Mouse (Mus musculus) lung, embryonic 14.5 days (tissue): ENCODE data around the gene Grk2. TPM values are rescaled to one million over a fixed set of nuclear protein-coding genes. Genes with fewer than 3 reads are reported as not detected.
A peak's percentile ranks its signal among the peaks of the same experiment; 100 is the strongest.

Experiments
- ATAC-seq: fragments of 200-750 bp; cut with Nextera tagmentation; 2 replicates; pipeline ENCODE4 v1.8.0; 2017; ENCODE audit warnings: mild to moderate bottlenecking, moderate TSS enrichment, moderate library complexity; ENCODE audit not compliant: insufficient read depth
- DNase-seq: peaks from one replicate; pipeline ENCODE4 v3.0.0-alpha.2; 2015
- H3K27ac ChIP-seq: fragments of 300-500 bp; sonication (generic); 2 replicates; pipeline ENCODE4 v1.5.1; 2014; ENCODE audit warnings: low read depth, mild to moderate bottlenecking, moderate library complexity
- H3K27me3 ChIP-seq: fragments of 300-500 bp; sonication (generic); 2 replicates; pipeline ENCODE4 v1.6.1; 2014; ENCODE audit warnings: low read length, control low read depth; ENCODE audit not compliant: insufficient read depth
- H3K36me3 ChIP-seq: fragments of 300-500 bp; sonication (generic); 2 replicates; pipeline ENCODE4 v1.6.1; 2014; ENCODE audit warnings: control low read depth; ENCODE audit not compliant: insufficient read depth
- H3K4me1 ChIP-seq: fragments of 300-500 bp; sonication (generic); 2 replicates; pipeline ENCODE4 v1.6.1; 2014; ENCODE audit warnings: antibody characterized with exemption, control low read depth; ENCODE audit not compliant: insufficient read depth
- H3K4me2 ChIP-seq: fragments of 300-500 bp; sonication (generic); 2 replicates; pipeline ENCODE4 v1.6.1; 2014; ENCODE audit warnings: mild to moderate bottlenecking
- H3K4me3 ChIP-seq: fragments of 300-500 bp; sonication (generic); 2 replicates; pipeline ENCODE4 v1.5.1; 2014; ENCODE audit warnings: low read depth, low read length
- H3K9ac ChIP-seq: fragments of 300-500 bp; sonication (generic); 2 replicates; pipeline ENCODE4 v1.6.1; 2014
- H3K9me3 ChIP-seq: fragments of 300-500 bp; sonication (generic); 2 replicates; pipeline ENCODE4 v1.6.1; 2016; ENCODE audit warnings: low read depth, low read length, control low read depth
- CTCF ChIP-seq: IDR thresholded peaks from 2 replicates; pipeline ENCODE4 v1.5.1; 2016; ENCODE audit warnings: antibody characterized with exemption, low read depth
- WGBS: fragments of 180-500 bp; shearing (Covaris S2); extraction: QIAGEN DNeasy Blood & Tissue Kit; methylation state at CpG from one replicate; pipeline ENCODE4 v1.1.7; 2014; 5-methylcytosine and 5-hydroxymethylcytosine counted together
- polyA plus RNA-seq: library from polyadenylated mRNA; unstranded; fragments of >200 nt; fragmentation: Nextera tagmentation; extraction: Ambion mirVana; gene quantifications from 2 replicates; pipeline ENCODE4 v1.2.1, GENCODE M21; 2014

Gene Grk2
- polyA plus RNA-seq, 1 experiment from 2014 or later: 23.0 TPM

GRCm38 (mm10) chr19:4290749-4291148 is 15.3 kb downstream of the Grk2 start:
- H3K36me3 ChIP-seq: peaks cover 88% of the 10 kb centered on the region
- H3K4me2 ChIP-seq: no peak overlapping the region
- H3K9me3 ChIP-seq: no peaks in the 10 kb centered on the region
- H3K4me1 ChIP-seq: no peaks in the 10 kb centered on the region
- no peak for TF ChIP-seq CTCF
- WGBS: 69% methylated on average over 15 of the region's 15 CpGs
- ATAC-seq (no peak), DNase-seq (no peak)
- no peak overlapping the region for H3K4me3 ChIP-seq
- no peak overlapping the region for H3K27ac ChIP-seq
- H3K9ac ChIP-seq: no peak overlapping the region
- no peaks in the 10 kb centered on the region for H3K27me3 ChIP-seq

- H3K4me1 ChIP-seq: 0 out of 2 replicates have a peak, but pooled peaks cover 3% of the 10 kb centered on the region
- peaks cover 4% of the 10 kb centered on the region; the same call in 1 of the 2 replicates for H3K9me3 ChIP-seq
- no peak for TF ChIP-seq CTCF
- 0 out of 2 replicates have a peak overlapping the region, but pooled peaks have one; percentile 12 for H3K27ac ChIP-seq
- WGBS: 40% methylated on average over 7 of the region's 7 CpGs
- DNase-seq: no peak
- no peaks in the 10 kb centered on the region for H3K27me3 ChIP-seq
- H3K36me3 ChIP-seq: peaks cover 36% of the 10 kb centered on the region
- no peak overlapping the region for H3K9ac ChIP-seq
- H3K4me3 ChIP-seq: peak overlapping the region; percentile 49
- H3K4me2 ChIP-seq: peak overlapping the region; percentile 76
- ATAC-seq: no peak
Measured at GRCm38 (mm10) chr19:4283653-4284052, 22.4 kb downstream of the Grk2 start.

- H3K9me3 ChIP-seq: peaks cover 4% of the 10 kb centered on the region; the same call in 1 of the 2 replicates
- H3K27me3 ChIP-seq: no peaks in the 10 kb centered on the region
- DNase-seq (peak; percentile 92), ATAC-seq (peak; percentile 95)
- 0 out of 2 replicates have a peak, but pooled peaks cover 3% of the 10 kb centered on the region for H3K4me1 ChIP-seq
- peaks cover 30% of the 10 kb centered on the region for H3K36me3 ChIP-seq
- H3K4me2 ChIP-seq: peak within 1 kb of the TSS; percentile 76
- peak within 1 kb of the TSS; percentile 49 for H3K4me3 ChIP-seq
- 0 out of 2 replicates have a peak within 1 kb of the TSS, but pooled peaks have one; percentile 12 for H3K27ac ChIP-seq
- peak within 1 kb of the TSS; percentile 46 for H3K9ac ChIP-seq
- WGBS: under 1% methylated on average over 49 of the region's 50 CpGs
- peak; percentile 84 for TF ChIP-seq CTCF
Measured at GRCm38 (mm10) chr19:4282898-4283553, 23.0 kb downstream of the Grk2 start, which contains the start of gene Ankrd13d. TSS of gene Ankrd13d (minus strand) at chr19:4283137.

GRCm38 (mm10) chr19:4280425-4280824 is 25.6 kb downstream of the Grk2 start:
- ATAC-seq (no peak), DNase-seq (no peak)
- Histone ChIP-seq H3K9ac (no peak overlapping the region), H3K4me2 (no peak overlapping the region), H3K36me3 (peaks cover 4% of the 10 kb centered on the region; the same call in 1 of the 2 replicates), H3K27me3 (no peaks in the 10 kb centered on the region), H3K9me3 (peaks cover 4% of the 10 kb centered on the region; the same call in 1 of the 2 replicates), H3K27ac (no peak overlapping the region), H3K4me3 (no peak overlapping the region), H3K4me1 (0 out of 2 replicates have a peak, but pooled peaks cover 3% of the 10 kb centered on the region)
- 92% methylated on average over 9 of the region's 9 CpGs for WGBS
- no peak for TF ChIP-seq CTCF

GRCm38 (mm10) chr19:4279487-4279886 is 26.5 kb downstream of the Grk2 start:
- Histone ChIP-seq H3K9ac (no peak overlapping the region), H3K4me3 (no peak overlapping the region), H3K4me2 (no peak overlapping the region), H3K27me3 (no peaks in the 10 kb centered on the region), H3K4me1 (0 out of 2 replicates have a peak, but pooled peaks cover 3% of the 10 kb centered on the region), H3K27ac (no peak overlapping the region), H3K36me3 (no peaks in the 10 kb centered on the region), H3K9me3 (peaks cover 4% of the 10 kb centered on the region; the same call in 1 of the 2 replicates)
- DNase-seq: no peak
- 90% methylated on average over 1 of the region's 1 CpGs for WGBS
- ATAC-seq: no peak
- TF ChIP-seq CTCF: peak; percentile 34

GRCm38 (mm10) chr19:4270972-4271371 is 35.0 kb downstream of the Grk2 start:
- no peak for DNase-seq
- ATAC-seq: no peak
- TF ChIP-seq CTCF: no peak
- no peak overlapping the region for H3K4me2 ChIP-seq
- H3K27me3 ChIP-seq: no peaks in the 10 kb centered on the region
- no peaks in the 10 kb centered on the region for H3K9me3 ChIP-seq
- no peak overlapping the region for H3K9ac ChIP-seq
- no peak overlapping the region for H3K27ac ChIP-seq
- 92% methylated on average over 11 of the region's 11 CpGs for WGBS
- H3K4me1 ChIP-seq: no peaks in the 10 kb centered on the region; the same call in 1 of the 2 replicates
- no peaks in the 10 kb centered on the region for H3K36me3 ChIP-seq
- H3K4me3 ChIP-seq: no peak overlapping the region

GRCm38 (mm10) chr19:4270187-4270586 is 35.8 kb downstream of the Grk2 start:
- H3K27ac ChIP-seq: no peak overlapping the region
- ATAC-seq (no peak), DNase-seq (no peak)
- no peaks in the 10 kb centered on the region for H3K9me3 ChIP-seq
- no peaks in the 10 kb centered on the region; the same call in 1 of the 2 replicates for H3K4me1 ChIP-seq
- no peak for TF ChIP-seq CTCF
- no peak overlapping the region for H3K4me2 ChIP-seq
- H3K4me3 ChIP-seq: no peak overlapping the region
- H3K36me3 ChIP-seq: no peaks in the 10 kb centered on the region
- H3K27me3 ChIP-seq: no peaks in the 10 kb centered on the region
- WGBS: 61% methylated on average over 6 of the region's 6 CpGs
- no peak overlapping the region for H3K9ac ChIP-seq
